Mouse (Mus musculus): ENCODE data around the gene Lif. TPM values are rescaled to one million over a fixed set of nuclear protein-coding genes. Genes with fewer than 3 reads are reported as not detected.

Lif gene
- polyA plus RNA-seq, 1 experiment from 2014 or later = 0.57 TPM

- Histone ChIP-seq H3K4me2 (replicated peaks; ENCODE audit: low read depth, low read length) (no peak overlapping the region), H3K27ac (ENCODE audit: low read length) (no peak overlapping the region), H3K9ac (replicated peaks; ENCODE audit: low read depth) (no peak overlapping the region), H3K27me3 (replicated peaks; ENCODE audit: insufficient read depth, low read length) (no peaks in the 10 kb centered on the region), H3K4me3 (ENCODE audit: low read depth, low read length) (no peak overlapping the region), H3K4me1 (ENCODE audit: insufficient read depth, low read depth, low read length) (no peaks in the 10 kb centered on the region), H3K9me3 (ENCODE audit: low read length) (no peaks in the 10 kb centered on the region), H3K36me3 (ENCODE audit: insufficient read depth, low read length) (no peaks in the 10 kb centered on the region)
- TF ChIP-seq CTCF (IDR thresholded peaks at IDR 0.05) = no peak
- no peak for TF ChIP-seq EP300 (IDR thresholded peaks at IDR 0.05)
- WGBS = 82% methylated on average over 20 of the region's 21 CpGs
- no peak for ATAC-seq
- DNase-seq (ENCODE audit: low spot score) = no peak
Measured at GRCm38 (mm10) chr11:4236546-4237067, 20.8 kb upstream of the Lif start.

GRCm38 (mm10) chr11:4237389-4237912 is 19.9 kb upstream of the Lif start:
- TF ChIP-seq CTCF (IDR thresholded peaks at IDR 0.05) = no peak; the same call in 1 of the 2 replicates
- no peak for TF ChIP-seq EP300 (IDR thresholded peaks at IDR 0.05)
- DNase-seq (ENCODE audit: low spot score) (no peak), ATAC-seq (peak; percentile 34)
- no peak overlapping the region for H3K4me2 ChIP-seq (replicated peaks; ENCODE audit: low read depth, low read length)
- 0 out of 2 replicates have a peak overlapping the region, but pooled peaks have one; percentile 10 for H3K4me3 ChIP-seq (ENCODE audit: low read depth, low read length)
- H3K9ac ChIP-seq (replicated peaks; ENCODE audit: low read depth) = no peak overlapping the region
- 68% methylated on average over 17 of the region's 18 CpGs for WGBS
- no peaks in the 10 kb centered on the region for H3K9me3 ChIP-seq (ENCODE audit: low read length)
- H3K27ac ChIP-seq (ENCODE audit: low read length) = no peak overlapping the region
- no peaks in the 10 kb centered on the region for H3K27me3 ChIP-seq (replicated peaks; ENCODE audit: insufficient read depth, low read length)
- H3K36me3 ChIP-seq (ENCODE audit: insufficient read depth, low read length) = no peaks in the 10 kb centered on the region
- no peaks in the 10 kb centered on the region for H3K4me1 ChIP-seq (ENCODE audit: insufficient read depth, low read depth, low read length)

DNA sequence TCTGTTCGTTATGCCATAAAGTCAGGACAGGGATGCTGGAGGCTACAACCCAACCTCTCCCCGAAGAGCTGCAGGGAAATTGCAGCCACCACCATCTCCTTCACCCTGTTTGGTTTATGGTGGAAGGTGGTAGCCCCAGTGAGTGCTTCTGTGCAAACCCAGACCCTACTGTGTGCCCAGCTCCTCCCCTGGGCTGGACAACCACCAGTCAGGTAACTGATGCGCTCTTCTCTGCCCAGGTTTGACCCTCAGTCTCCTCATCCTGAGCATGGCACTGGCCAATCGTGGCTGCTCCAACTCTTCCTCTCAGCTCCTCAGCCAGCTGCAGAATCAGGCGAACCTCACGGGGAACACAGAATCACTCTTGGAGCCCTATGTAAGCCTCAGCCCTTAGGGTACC is 19.2 kb upstream of the Lif start:
- 81% methylated on average over 6 of the region's 6 CpGs for WGBS
- no peaks in the 10 kb centered on the region for H3K4me1 ChIP-seq (ENCODE audit: insufficient read depth, low read depth, low read length)
- H3K9me3 ChIP-seq (ENCODE audit: low read length) = no peaks in the 10 kb centered on the region
- no peak overlapping the region for H3K9ac ChIP-seq (replicated peaks; ENCODE audit: low read depth)
- no peak overlapping the region for H3K4me2 ChIP-seq (replicated peaks; ENCODE audit: low read depth, low read length)
- TF ChIP-seq EP300 (IDR thresholded peaks at IDR 0.05) (no peak), CTCF (IDR thresholded peaks at IDR 0.05) (no peak)
- ATAC-seq (no peak), DNase-seq (ENCODE audit: low spot score) (no peak)
- no peaks in the 10 kb centered on the region for H3K27me3 ChIP-seq (replicated peaks; ENCODE audit: insufficient read depth, low read length)
- H3K27ac ChIP-seq (ENCODE audit: low read length) = no peak overlapping the region
- no peak overlapping the region for H3K4me3 ChIP-seq (ENCODE audit: low read depth, low read length)
- H3K36me3 ChIP-seq (ENCODE audit: insufficient read depth, low read length) = no peaks in the 10 kb centered on the region

GRCm38 (mm10) chr11:4239691-4240090 is 17.7 kb upstream of the Lif start:
- Histone ChIP-seq H3K36me3 (ENCODE audit: insufficient read depth, low read length) (no peaks in the 10 kb centered on the region), H3K4me3 (ENCODE audit: low read depth, low read length) (no peak overlapping the region), H3K9ac (replicated peaks; ENCODE audit: low read depth) (no peak overlapping the region), H3K9me3 (ENCODE audit: low read length) (no peaks in the 10 kb centered on the region), H3K27ac (ENCODE audit: low read length) (no peak overlapping the region), H3K27me3 (replicated peaks; ENCODE audit: insufficient read depth, low read length) (no peaks in the 10 kb centered on the region), H3K4me1 (ENCODE audit: insufficient read depth, low read depth, low read length) (no peaks in the 10 kb centered on the region), H3K4me2 (replicated peaks; ENCODE audit: low read depth, low read length) (no peak overlapping the region)
- DNase-seq (ENCODE audit: low spot score) (no peak), ATAC-seq (no peak)
- TF ChIP-seq EP300 (IDR thresholded peaks at IDR 0.05) (no peak), CTCF (IDR thresholded peaks at IDR 0.05) (no peak)
- WGBS = 85% methylated on average over 23 of the region's 23 CpGs

DNA sequence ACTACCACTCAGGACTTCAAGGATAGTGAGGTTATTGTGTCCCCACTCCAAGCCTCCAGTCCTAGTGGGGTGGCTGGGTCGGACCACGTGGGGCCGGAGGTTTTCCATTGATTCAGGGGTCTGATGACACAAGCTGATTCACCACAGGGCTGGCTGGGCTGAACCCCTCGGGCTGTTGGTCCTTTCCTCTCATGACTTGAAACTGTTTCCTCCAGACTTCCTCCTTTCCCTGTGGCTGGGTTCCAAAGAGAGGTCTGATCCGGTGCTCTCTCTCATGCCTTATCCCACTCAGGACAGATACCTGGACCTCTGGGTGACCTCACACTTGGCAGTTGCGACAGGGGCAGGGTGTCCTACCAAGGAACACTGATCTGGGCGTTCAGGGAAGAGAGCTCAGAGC is 17.2 kb upstream of the Lif start:
- no peak overlapping the region for H3K9ac ChIP-seq (replicated peaks; ENCODE audit: low read depth)
- no peak overlapping the region for H3K27ac ChIP-seq (ENCODE audit: low read length)
- H3K36me3 ChIP-seq (ENCODE audit: insufficient read depth, low read length) = no peaks in the 10 kb centered on the region
- H3K4me3 ChIP-seq (ENCODE audit: low read depth, low read length) = no peak overlapping the region
- WGBS = 53% methylated on average over 7 of the region's 7 CpGs
- DNase-seq (ENCODE audit: low spot score) = no peak
- TF ChIP-seq EP300 (IDR thresholded peaks at IDR 0.05) (no peak), CTCF (IDR thresholded peaks at IDR 0.05) (no peak)
- H3K9me3 ChIP-seq (ENCODE audit: low read length) = no peaks in the 10 kb centered on the region
- no peaks in the 10 kb centered on the region for H3K27me3 ChIP-seq (replicated peaks; ENCODE audit: insufficient read depth, low read length)
- no peaks in the 10 kb centered on the region for H3K4me1 ChIP-seq (ENCODE audit: insufficient read depth, low read depth, low read length)
- ATAC-seq = no peak
- no peak overlapping the region for H3K4me2 ChIP-seq (replicated peaks; ENCODE audit: low read depth, low read length)

DNA sequence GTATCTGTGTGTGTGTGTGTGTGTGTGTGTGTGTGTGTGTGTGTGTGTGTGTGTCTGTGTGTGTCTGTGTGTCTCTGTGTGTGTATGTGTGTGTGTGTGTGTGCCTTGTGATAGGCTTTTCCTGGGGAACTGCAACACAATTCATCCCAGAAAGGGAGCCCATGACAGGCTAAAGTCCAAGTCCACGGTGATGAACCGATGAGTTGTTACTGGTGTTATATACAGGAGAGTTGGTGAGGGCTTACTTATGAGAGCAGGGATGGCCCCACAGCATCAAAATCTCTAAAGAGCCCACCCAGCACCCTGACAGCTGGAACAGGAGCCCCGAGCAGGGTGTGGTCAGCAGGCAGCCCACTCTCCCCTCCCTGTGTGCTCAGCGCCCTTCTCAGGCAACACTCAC is 16.2 kb upstream of the Lif start:
- Histone ChIP-seq H3K4me2 (replicated peaks; ENCODE audit: low read depth, low read length) (no peak overlapping the region), H3K4me1 (ENCODE audit: insufficient read depth, low read depth, low read length) (no peaks in the 10 kb centered on the region), H3K27ac (ENCODE audit: low read length) (no peak overlapping the region), H3K9ac (replicated peaks; ENCODE audit: low read depth) (no peak overlapping the region), H3K36me3 (ENCODE audit: insufficient read depth, low read length) (no peaks in the 10 kb centered on the region), H3K9me3 (ENCODE audit: low read length) (no peaks in the 10 kb centered on the region), H3K27me3 (replicated peaks; ENCODE audit: insufficient read depth, low read length) (no peaks in the 10 kb centered on the region), H3K4me3 (ENCODE audit: low read depth, low read length) (no peak overlapping the region)
- ATAC-seq (no peak), DNase-seq (ENCODE audit: low spot score) (no peak)
- TF ChIP-seq EP300 (IDR thresholded peaks at IDR 0.05) = no peak
- no peak for TF ChIP-seq CTCF (IDR thresholded peaks at IDR 0.05)
- WGBS = 85% methylated on average over 4 of the region's 4 CpGs

GRCm38 (mm10) chr11:4246126-4246525 is 11.2 kb upstream of the Lif start:
- WGBS = 39% methylated on average over 6 of the region's 6 CpGs
- H3K4me3 ChIP-seq (ENCODE audit: low read depth, low read length) = no peak overlapping the region
- H3K4me1 ChIP-seq (ENCODE audit: insufficient read depth, low read depth, low read length) = no peaks in the 10 kb centered on the region
- H3K9me3 ChIP-seq (ENCODE audit: low read length) = no peaks in the 10 kb centered on the region
- H3K9ac ChIP-seq (replicated peaks; ENCODE audit: low read depth) = no peak overlapping the region
- DNase-seq (ENCODE audit: low spot score) = no peak
- no peaks in the 10 kb centered on the region for H3K27me3 ChIP-seq (replicated peaks; ENCODE audit: insufficient read depth, low read length)
- no peak overlapping the region for H3K4me2 ChIP-seq (replicated peaks; ENCODE audit: low read depth, low read length)
- no peak for TF ChIP-seq CTCF (IDR thresholded peaks at IDR 0.05)
- no peak for TF ChIP-seq EP300 (IDR thresholded peaks at IDR 0.05)
- no peak for ATAC-seq
- no peak overlapping the region for H3K27ac ChIP-seq (ENCODE audit: low read length)
- H3K36me3 ChIP-seq (ENCODE audit: insufficient read depth, low read length) = no peaks in the 10 kb centered on the region
